Mouse (Mus musculus) ovary, postnatal 36 days (tissue): ENCODE measurements around the gene Schip1.

Experiments used
- DNase-seq: peaks from one replicate; pipeline ENCODE4 v3.0.0; 2022; ENCODE audit warnings: low spot score, mixed read lengths

The Schip1 gene

GRCm38 (mm10) chr3:68617708-68618107, 553.1 kb downstream of the Schip1 start:
- DNase-seq: no peak

- no peak for DNase-seq
Observed at GRCm38 (mm10) chr3:68619097-68619496, 554.5 kb downstream of the Schip1 start.

- DNase-seq: no peak
Observed at GRCm38 (mm10) chr3:68621971-68622370, 557.4 kb downstream of the Schip1 start.

- no peak for DNase-seq
Observed at GRCm38 (mm10) chr3:68623036-68623435, 558.4 kb downstream of the Schip1 start.

- no peak for DNase-seq
Observed at GRCm38 (mm10) chr3:68624471-68624870, 559.9 kb downstream of the Schip1 start.

- no peak for DNase-seq
Observed at GRCm38 (mm10) chr3:68630261-68630660, 565.7 kb downstream of the Schip1 start.

- no peak for DNase-seq
Observed at GRCm38 (mm10) chr3:68630821-68631220, 566.2 kb downstream of the Schip1 start.

GRCm38 (mm10) chr3:68632714-68633113, 568.1 kb downstream of the Schip1 start:
- no peak for DNase-seq

- DNase-seq: no peak
Observed at GRCm38 (mm10) chr3:68633577-68633976, 569.0 kb downstream of the Schip1 start.

GRCm38 (mm10) chr3:68637960-68638359, 573.4 kb downstream of the Schip1 start:
- DNase-seq: no peak

- DNase-seq: no peak
Observed at GRCm38 (mm10) chr3:68638703-68639102, 574.1 kb downstream of the Schip1 start.

GRCm38 (mm10) chr3:68642935-68643334, 578.3 kb downstream of the Schip1 start:
- DNase-seq: no peak

GRCm38 (mm10) chr3:68646387-68647130, 582.0 kb downstream of the Schip1 start:
- no peak for DNase-seq

- DNase-seq: no peak
Observed at GRCm38 (mm10) chr3:68647282-68647681, 582.7 kb downstream of the Schip1 start.

GRCm38 (mm10) chr3:68650251-68650650, 585.6 kb downstream of the Schip1 start:
- DNase-seq: no peak

GRCm38 (mm10) chr3:68656607-68657352, 592.2 kb downstream of the Schip1 start:
- DNase-seq: no peak

GRCm38 (mm10) chr3:68657589-68658245, 593.1 kb downstream of the Schip1 start:
- no peak for DNase-seq

GRCm38 (mm10) chr3:68659996-68660395, 595.4 kb downstream of the Schip1 start:
- DNase-seq: no peak

GRCm38 (mm10) chr3:68660538-68660937, 595.9 kb downstream of the Schip1 start:
- DNase-seq: no peak

GRCm38 (mm10) chr3:68662386-68662785, 597.8 kb downstream of the Schip1 start:
- DNase-seq: no peak

- DNase-seq: no peak
Observed at GRCm38 (mm10) chr3:68664337-68664736, 599.7 kb downstream of the Schip1 start.

GRCm38 (mm10) chr3:68666377-68666776, 601.8 kb downstream of the Schip1 start:
- no peak for DNase-seq

- DNase-seq: no peak
Observed at GRCm38 (mm10) chr3:68667852-68668251, 603.2 kb downstream of the Schip1 start.
